Mouse (Mus musculus) kidney, postnatal 0 days (tissue): Measurements from ENCODE around the gene Sdc4. TPM values are rescaled to one million over a fixed set of nuclear protein-coding genes. Genes with fewer than 3 reads are reported as not detected.
A peak's percentile ranks its signal among the peaks of the same experiment; 100 is the strongest.

Experiments
- ATAC-seq: fragments of 200-750 bp; cut with Nextera tagmentation; replicated peaks from 2 replicates; pipeline ENCODE4 v1.8.0; 2017; ENCODE audit warnings: low read depth, moderate number of reproducible peaks, moderate TSS enrichment, moderate library complexity; ENCODE audit not compliant: low FRiP score
- DNase-seq: peaks from one replicate; pipeline ENCODE4 v3.0.0-alpha.2; 2016; ENCODE audit warnings: low spot score
- H3K27ac ChIP-seq: fragments of 300-500 bp; sonication (generic); 2 replicates; pipeline ENCODE4 v1.5.1; 2014; ENCODE audit warnings: mild to moderate bottlenecking
- H3K27me3 ChIP-seq: fragments of 300-500 bp; sonication (generic); 2 replicates; pipeline ENCODE4 v1.6.1; 2014; ENCODE audit warnings: low read length, mixed read lengths; ENCODE audit not compliant: insufficient read depth
- H3K36me3 ChIP-seq: fragments of 300-500 bp; sonication (generic); 2 replicates; pipeline ENCODE4 v1.6.1; 2014; ENCODE audit warnings: low read length, mixed read lengths; ENCODE audit not compliant: insufficient read depth
- H3K4me1 ChIP-seq: fragments of 300-500 bp; sonication (generic); replicated peaks from 2 replicates; pipeline ENCODE4 v1.6.1; 2014; ENCODE audit warnings: antibody characterized with exemption, low read length, mixed read lengths; ENCODE audit not compliant: insufficient read depth
- H3K4me2 ChIP-seq: fragments of 300-500 bp; sonication (generic); 2 replicates; pipeline ENCODE4 v1.6.1; 2014; ENCODE audit warnings: mild to moderate bottlenecking, low read length, moderate library complexity, mixed read lengths
- H3K4me3 ChIP-seq: fragments of 300-500 bp; sonication (generic); replicated peaks from 2 replicates; pipeline ENCODE4 v1.5.1; 2014; ENCODE audit warnings: low read depth, low read length
- H3K9ac ChIP-seq: fragments of 300-500 bp; sonication (generic); 2 replicates; pipeline ENCODE4 v1.6.1; 2014; ENCODE audit warnings: low read depth, low read length
- H3K9me3 ChIP-seq: fragments of 300-500 bp; sonication (generic); replicated peaks from 2 replicates; pipeline ENCODE4 v1.6.1; 2016; ENCODE audit warnings: low read length, inconsistent platforms, mixed read lengths
- CTCF ChIP-seq: IDR thresholded peaks from 2 replicates; pipeline ENCODE4 v1.5.1; 2016; ENCODE audit warnings: antibody characterized with exemption, low read depth, mild to moderate bottlenecking, moderate library complexity
- WGBS: fragments of 180-500 bp; shearing (Covaris S2); extraction: QIAGEN DNeasy Blood & Tissue Kit; methylation state at CpG from one replicate; pipeline ENCODE4 v1.1.7; 2014; 5-methylcytosine and 5-hydroxymethylcytosine counted together
- polyA plus RNA-seq: library from polyadenylated mRNA; unstranded; fragments of >200 nt; fragmentation: Nextera tagmentation; extraction: Ambion mirVana; gene quantifications from 2 replicates; pipeline ENCODE4 v1.2.1, GENCODE M21; 2015

Sdc4 gene
- polyA plus RNA-seq, 1 experiment from 2014 or later, result 183 TPM

GRCm38 (mm10) chr2:164403396-164404081 lies 40.1 kb downstream of the Sdc4 start:
- 24% methylated on average over 14 of the region's 14 CpGs for WGBS
- Histone ChIP-seq H3K27me3 (peaks cover 67% of the 10 kb centered on the region), H3K36me3 (no peaks in the 10 kb centered on the region), H3K4me2 (no peak overlapping the region), H3K9ac (no peak overlapping the region), H3K4me1 (peaks cover 9% of the 10 kb centered on the region), H3K4me3 (no peak overlapping the region), H3K9me3 (no peaks in the 10 kb centered on the region), H3K27ac (no peak overlapping the region)
- no peak for DNase-seq
- no peak for TF ChIP-seq CTCF
- no peak for ATAC-seq

GRCm38 (mm10) chr2:164402906-164403305 lies 40.8 kb downstream of the Sdc4 start, which contains the start of gene Rbpjl:
Gene Rbpjl (plus strand): TSS chr2:164403141.
- H3K27me3 ChIP-seq, result peaks cover 63% of the 10 kb centered on the region
- H3K4me3 ChIP-seq, result peak within 1 kb of the TSS; percentile 33; the same call in 1 of the 2 replicates
- no peak within 1 kb of the TSS for H3K9ac ChIP-seq
- no peak within 1 kb of the TSS; the same call in 1 of the 2 replicates for H3K4me2 ChIP-seq
- no peaks in the 10 kb centered on the region for H3K36me3 ChIP-seq
- 0 out of 2 replicates have a peak, but pooled peaks have one; percentile 44 for ATAC-seq
- peak; percentile 95 for TF ChIP-seq CTCF
- H3K4me1 ChIP-seq, result peaks cover 9% of the 10 kb centered on the region
- no peak within 1 kb of the TSS for H3K27ac ChIP-seq
- H3K9me3 ChIP-seq, result no peaks in the 10 kb centered on the region
- 5% methylated on average over 17 of the region's 17 CpGs for WGBS
- DNase-seq, result peak; percentile 85

GRCm38 (mm10) chr2:164396911-164397310 lies 46.8 kb downstream of the Sdc4 start:
- Histone ChIP-seq H3K27me3 (peaks cover 24% of the 10 kb centered on the region), H3K4me2 (no peak overlapping the region), H3K4me1 (peaks cover 6% of the 10 kb centered on the region; the same call in 1 of the 2 replicates), H3K4me3 (no peak overlapping the region), H3K27ac (no peak overlapping the region), H3K9me3 (no peaks in the 10 kb centered on the region), H3K36me3 (no peaks in the 10 kb centered on the region), H3K9ac (no peak overlapping the region)
- WGBS, result 75% methylated on average over 12 of the region's 12 CpGs
- DNase-seq (no peak), ATAC-seq (no peak)
- no peak for TF ChIP-seq CTCF

- no peaks in the 10 kb centered on the region for H3K9me3 ChIP-seq
- peaks cover 16% of the 10 kb centered on the region for H3K27me3 ChIP-seq
- no peak for TF ChIP-seq CTCF
- ATAC-seq, result no peak
- H3K9ac ChIP-seq, result no peak overlapping the region
- DNase-seq, result no peak
- peaks cover 6% of the 10 kb centered on the region; the same call in 1 of the 2 replicates for H3K4me1 ChIP-seq
- WGBS, result 89% methylated on average over 7 of the region's 7 CpGs
- H3K36me3 ChIP-seq, result no peaks in the 10 kb centered on the region
- H3K4me2 ChIP-seq, result no peak overlapping the region
- no peak overlapping the region for H3K4me3 ChIP-seq
- H3K27ac ChIP-seq, result no peak overlapping the region
These were observed 47.6 kb downstream of the Sdc4 start for GRCm38 (mm10) chr2:164396076-164396475.

- no peaks in the 10 kb centered on the region for H3K4me1 ChIP-seq
- H3K9me3 ChIP-seq, result no peaks in the 10 kb centered on the region
- no peaks in the 10 kb centered on the region for H3K36me3 ChIP-seq
- H3K4me2 ChIP-seq, result no peak overlapping the region
- TF ChIP-seq CTCF, result no peak
- WGBS, result 79% methylated on average over 29 of the region's 29 CpGs
- H3K27me3 ChIP-seq, result peaks cover 5% of the 10 kb centered on the region; the same call in 1 of the 2 replicates
- ATAC-seq (no peak), DNase-seq (no peak)
- H3K9ac ChIP-seq, result no peak overlapping the region
- no peak overlapping the region for H3K4me3 ChIP-seq
- H3K27ac ChIP-seq, result no peak overlapping the region
These were observed 50.6 kb downstream of the Sdc4 start for GRCm38 (mm10) chr2:164393126-164393525.

- peak overlapping the region; percentile 6; the same call in 1 of the 2 replicates for H3K9ac ChIP-seq
- no peaks in the 10 kb centered on the region for H3K9me3 ChIP-seq
- 0 out of 2 replicates have a peak, but pooled peaks cover 5% of the 10 kb centered on the region for H3K4me1 ChIP-seq
- peak overlapping the region; percentile 61 for H3K4me2 ChIP-seq
- H3K27ac ChIP-seq, result no peak overlapping the region
- peaks cover 9% of the 10 kb centered on the region; the same call in 1 of the 2 replicates for H3K27me3 ChIP-seq
- DNase-seq (peak; percentile 82), ATAC-seq (peak; percentile 57; the same call in 1 of the 2 replicates)
- peak overlapping the region; percentile 38 for H3K4me3 ChIP-seq
- under 1% methylated on average over 30 of the region's 30 CpGs for WGBS
- TF ChIP-seq CTCF, result peak; percentile 86
- no peaks in the 10 kb centered on the region for H3K36me3 ChIP-seq
These were observed 54.2 kb downstream of the Sdc4 start for GRCm38 (mm10) chr2:164389499-164389898.
